17 mouse cellular contexts compared by ENCODE assay signal in genomic region chr15:84131971-84132370, GRCm38 (mm10). TPM values are rescaled to one million over a fixed set of nuclear protein-coding genes. Genes with fewer than 3 reads are reported as not detected.
DNase-seq lines count a peak whose midpoint lies in the region; ATAC-seq lines count a peak whose summit lies in the region.
"Had no signal": no experiment of that assay in that cellular context is flagged by ENCODE, and none has a peak within 500 bp of the region (broad histone marks: within the 10 kb centered on the region; RNA-seq: fewer than 3 reads in every experiment).

No protein-coding gene starts in this region.

- peaks cover 13% of the 10 kb centered on the region; the same call in 1 of the 2 replicates for H3K27me3 ChIP-seq in heart, embryonic 10.5 days (ENCODE audit: insufficient read depth, poor library complexity, severe bottlenecking)
- no peaks in the 10 kb centered on the region for H3K27me3 ChIP-seq in hindbrain, embryonic 16.5 days (replicated peaks; ENCODE audit: control insufficient read depth, insufficient read depth, low read length)
- H3K27me3 ChIP-seq: liver, embryonic 13.5 days had no signal

- no peak overlapping the region for H3K27ac ChIP-seq in heart, embryonic 10.5 days
- no peak overlapping the region for H3K27ac ChIP-seq in hindbrain, embryonic 16.5 days (ENCODE audit: low read depth, low read length)
- H3K27ac ChIP-seq: liver, embryonic 13.5 days had no signal

- ATAC-seq in hindbrain, embryonic 16.5 days = no peak

- H3K9me3 ChIP-seq in heart, embryonic 10.5 days = no peaks in the 10 kb centered on the region
- H3K9me3 ChIP-seq in hindbrain, embryonic 16.5 days (ENCODE audit: control insufficient read depth, low read length) = no peaks in the 10 kb centered on the region
- H3K9me3 ChIP-seq: liver, embryonic 13.5 days had no signal

- H3K9ac ChIP-seq in hindbrain, embryonic 16.5 days (ENCODE audit: low read depth, low read length) = no peak overlapping the region
- H3K9ac ChIP-seq: liver, embryonic 13.5 days had no signal

- no peak overlapping the region for H3K4me2 ChIP-seq in hindbrain, embryonic 16.5 days (ENCODE audit: low read length)
- H3K4me2 ChIP-seq: liver, embryonic 13.5 days had no signal

- no peaks in the 10 kb centered on the region for H3K36me3 ChIP-seq in heart, embryonic 10.5 days
- H3K36me3 ChIP-seq in hindbrain, embryonic 16.5 days (ENCODE audit: control insufficient read depth, insufficient read depth, low read length) = no peaks in the 10 kb centered on the region
- H3K36me3 ChIP-seq: liver, embryonic 13.5 days had no signal

- peak; percentile 99 for DNase-seq in heart, adult 11 months
- DNase-seq in heart, embryonic 10.5 days (ENCODE audit: low spot score) = no peak
- DNase-seq in adrenal gland, postnatal 10 days = peak; percentile 68
- DNase-seq in cerebellum, adult 9-11 months = peak; percentile 58
- DNase-seq in heart, adult 9 months (ENCODE audit: low spot score in 2 of 2) = peak; percentile 79 to 81
- DNase-seq in frontal cortex, postnatal 25 days (ENCODE audit: low spot score in 2 of 2) = no peak
- no peak for DNase-seq in spleen, postnatal 14 days (ENCODE audit: low spot score in 2 of 2)
- DNase-seq: B cell, adult 2 months; embryo, embryonic 11 days; liver, embryonic 13.5 days; right cerebral cortex, postnatal 25 days had no signal

- no peak overlapping the region for H3K4me3 ChIP-seq in heart, embryonic 10.5 days
- no peak overlapping the region for H3K4me3 ChIP-seq in hindbrain, embryonic 16.5 days (ENCODE audit: low read length)
- H3K4me3 ChIP-seq: liver, embryonic 13.5 days had no signal

- peaks cover 20% of the 10 kb centered on the region for H3K4me1 ChIP-seq in heart, embryonic 10.5 days
- H3K4me1 ChIP-seq in hindbrain, embryonic 16.5 days (ENCODE audit: control insufficient read depth, insufficient read depth, low read depth, low read length) = no peaks in the 10 kb centered on the region
- H3K4me1 ChIP-seq: liver, embryonic 13.5 days had no signal

- 89% methylated on average over 7 of the region's 7 CpGs for WGBS in heart, embryonic 10.5 days
- 93% methylated on average over 7 of the region's 7 CpGs for WGBS in hindbrain, embryonic 16.5 days

RNA-seq across cellular contexts. Expression of gene Pnpla5, which starts 9.0 kb away (rescaled TPM):
- not detected in 2 replicates for polyA plus RNA-seq in heart, embryonic 10.5 days (2016; fragmentation: Nextera tagmentation; extraction: Ambion mirVana)
- total RNA-seq in adrenal gland, postnatal 10 days (2021) = under 1 TPM; 0.12 to 0.18 TPM
- not detected in 2 replicates for polyA plus RNA-seq in hindbrain, embryonic 16.5 days (2015; fragmentation: Nextera tagmentation; extraction: Ambion mirVana)
- total RNA-seq: granulocyte monocyte progenitor cell, adult 5-6 weeks; left cerebral cortex, postnatal 14 days; MEL; midbrain, postnatal 0 days had no signal
- polyA plus RNA-seq: intestine, embryonic 14.5 days; liver, embryonic 13.5 days; midbrain, postnatal 0 days had no signal

RNA-seq across cellular contexts. Expression of gene Sult4a1, which starts 26.4 kb away (rescaled TPM):
- 0.86 and 1.8 TPM in 2 replicates for polyA plus RNA-seq in heart, embryonic 10.5 days (2016; fragmentation: Nextera tagmentation; extraction: Ambion mirVana)
- total RNA-seq in adrenal gland, postnatal 10 days (2021) = 10 to 100 TPM in 1 of 2 experiments, 1 to 10 TPM in 1; 6.7 to 12.4 TPM
- polyA plus RNA-seq in hindbrain, embryonic 16.5 days (2015; fragmentation: Nextera tagmentation; extraction: Ambion mirVana) = 138 and 143 TPM in 2 replicates
- total RNA-seq: granulocyte monocyte progenitor cell, adult 5-6 weeks; MEL had no signal

RNA-seq across cellular contexts. Expression of gene Pnpla3, which starts 35.7 kb away (rescaled TPM):
- 0.51 and 0.68 TPM in 2 replicates for polyA plus RNA-seq in heart, embryonic 10.5 days (2016; fragmentation: Nextera tagmentation; extraction: Ambion mirVana)
- total RNA-seq in adrenal gland, postnatal 10 days (2021) = 10 to 100 TPM; 47.6 to 65.6 TPM
- polyA plus RNA-seq in hindbrain, embryonic 16.5 days (2015; fragmentation: Nextera tagmentation; extraction: Ambion mirVana) = 6.0 and 6.4 TPM in 2 replicates
- total RNA-seq: granulocyte monocyte progenitor cell, adult 5-6 weeks; MEL had no signal

Comparison
In these comparisons a context has a peak if more than half of its experiments do, and no peak if none do; other contexts are left out.
1. DNase-seq: peak in heart, adult 11 months (single experiment), adrenal gland, postnatal 10 days (single experiment), cerebellum, adult 9-11 months (single experiment) and heart, adult 9 months (2 of 2); none in heart, embryonic 10.5 days (single experiment), frontal cortex, postnatal 25 days (0 of 2) and spleen, postnatal 14 days (0 of 2).
2. RNA of gene Sult4a1, which starts 26.4 kb away (polyA plus RNA-seq): 138 to 143 TPM in hindbrain, embryonic 16.5 days; 0.86 to 1.8 TPM in heart, embryonic 10.5 days; every median in the first group is over 10 times any median in the second.